Mouse (Mus musculus) hindbrain, embryonic 13.5 days (tissue): ENCODE results near the gene Cln3. TPM values are rescaled to one million over a fixed set of nuclear protein-coding genes. Genes with fewer than 3 reads are reported as not detected.
A peak's percentile ranks its signal among the peaks of the same experiment; 100 is the strongest.

Experiments
- ATAC-seq: fragments of 200-750 bp; cut with Nextera tagmentation; 2 replicates; pipeline ENCODE4 v1.8.0; 2017; ENCODE audit warnings: moderate TSS enrichment; ENCODE audit not compliant: low FRiP score
- H3K27ac ChIP-seq: fragments of 300-500 bp; sonication (generic); 2 replicates; pipeline ENCODE4 v1.5.1; 2015; ENCODE audit warnings: inconsistent platforms, mild to moderate bottlenecking, moderate library complexity
- H3K27me3 ChIP-seq: fragments of 300-500 bp; sonication (generic); 2 replicates; pipeline ENCODE4 v1.6.1; 2015; ENCODE audit warnings: mild to moderate bottlenecking, inconsistent platforms
- H3K36me3 ChIP-seq: fragments of 300-500 bp; sonication (generic); 2 replicates; pipeline ENCODE4 v1.6.1; 2015; ENCODE audit warnings: mild to moderate bottlenecking, inconsistent platforms
- H3K4me1 ChIP-seq: fragments of 300-500 bp; sonication (generic); replicated peaks from 2 replicates; pipeline ENCODE4 v1.6.1; 2015; ENCODE audit warnings: inconsistent platforms
- H3K4me2 ChIP-seq: fragments of 300-500 bp; sonication (generic); 2 replicates; pipeline ENCODE4 v1.6.1; 2015; ENCODE audit warnings: inconsistent platforms, mild to moderate bottlenecking, moderate library complexity
- H3K4me3 ChIP-seq: fragments of 300-500 bp; sonication (generic); 2 replicates; pipeline ENCODE4 v1.5.1; 2015; ENCODE audit warnings: mild to moderate bottlenecking, inconsistent platforms
- H3K9ac ChIP-seq: fragments of 300-500 bp; sonication (generic); 2 replicates; pipeline ENCODE4 v1.6.1; 2015; ENCODE audit warnings: mild to moderate bottlenecking, inconsistent platforms
- H3K9me3 ChIP-seq: fragments of 300-500 bp; sonication (generic); 2 replicates; pipeline ENCODE4 v1.6.1; 2016; ENCODE audit warnings: inconsistent platforms
- WGBS: fragments of 180-500 bp; shearing (Covaris S2); methylation state at CpG from one replicate; pipeline ENCODE4 v1.1.7; 2015; 5-methylcytosine and 5-hydroxymethylcytosine counted together
- polyA plus RNA-seq: library from polyadenylated mRNA; unstranded; fragments of >200 nt; fragmentation: Nextera tagmentation; extraction: Ambion mirVana; gene quantifications from 2 replicates; pipeline ENCODE4 v1.2.1, GENCODE M21; 2015

Cln3 gene
- polyA plus RNA-seq, 1 experiment from 2014 or later = 35.2 TPM

GRCm38 (mm10) chr7:126619559-126620275 lies 34.1 kb upstream of the Cln3 start:
- Histone ChIP-seq H3K4me3 (no peak overlapping the region), H3K4me1 (peaks cover 5% of the 10 kb centered on the region; the same call in 1 of the 2 replicates), H3K36me3 (no peaks in the 10 kb centered on the region), H3K27ac (no peak overlapping the region), H3K27me3 (peaks cover 5% of the 10 kb centered on the region; the same call in 1 of the 2 replicates), H3K4me2 (no peak overlapping the region), H3K9ac (no peak overlapping the region), H3K9me3 (no peaks in the 10 kb centered on the region)
- WGBS = 83% methylated on average over 10 of the region's 10 CpGs
- no peak for ATAC-seq

DNA sequence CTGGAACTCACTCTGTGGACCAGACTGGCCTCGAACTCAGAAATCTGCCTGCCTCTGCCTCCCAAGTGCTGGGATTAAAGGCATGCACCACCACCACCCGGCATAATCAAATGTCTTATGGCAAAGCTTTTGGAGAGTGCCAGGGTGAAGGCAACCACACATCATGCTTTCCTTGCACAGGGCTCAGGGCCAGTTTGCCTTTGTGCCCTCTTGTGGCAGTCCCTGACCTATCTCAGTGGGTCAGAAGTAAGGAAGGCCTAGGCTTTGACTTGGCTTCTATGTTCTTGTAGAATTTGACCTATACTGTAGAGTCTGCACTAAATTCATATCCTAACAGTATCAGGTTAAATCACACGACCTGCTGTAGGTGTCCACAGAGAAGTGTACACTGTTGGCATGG lies 31.1 kb upstream of the Cln3 start:
- no peak overlapping the region for H3K4me3 ChIP-seq
- H3K9me3 ChIP-seq = no peaks in the 10 kb centered on the region
- H3K4me1 ChIP-seq = no peaks in the 10 kb centered on the region
- H3K27me3 ChIP-seq = no peaks in the 10 kb centered on the region; the same call in 1 of the 2 replicates
- WGBS = 70% methylated on average over 3 of the region's 3 CpGs
- no peak for ATAC-seq
- no peak overlapping the region for H3K9ac ChIP-seq
- H3K36me3 ChIP-seq = no peaks in the 10 kb centered on the region
- H3K27ac ChIP-seq = no peak overlapping the region
- H3K4me2 ChIP-seq = no peak overlapping the region

GRCm38 (mm10) chr7:126612736-126613135 lies 27.1 kb upstream of the Cln3 start:
- ATAC-seq = no peak
- Histone ChIP-seq H3K4me2 (no peak overlapping the region), H3K27ac (no peak overlapping the region), H3K9me3 (no peaks in the 10 kb centered on the region), H3K4me3 (no peak overlapping the region), H3K4me1 (no peaks in the 10 kb centered on the region), H3K9ac (no peak overlapping the region), H3K27me3 (no peaks in the 10 kb centered on the region; the same call in 1 of the 2 replicates), H3K36me3 (no peaks in the 10 kb centered on the region)
- WGBS = 78% methylated on average over 3 of the region's 3 CpGs

GRCm38 (mm10) chr7:126607796-126608195 lies 22.2 kb upstream of the Cln3 start:
- WGBS = 85% methylated on average over 5 of the region's 5 CpGs
- no peak overlapping the region for H3K27ac ChIP-seq
- no peak overlapping the region for H3K4me3 ChIP-seq
- no peaks in the 10 kb centered on the region for H3K9me3 ChIP-seq
- H3K27me3 ChIP-seq = no peaks in the 10 kb centered on the region
- H3K4me2 ChIP-seq = no peak overlapping the region
- H3K36me3 ChIP-seq = no peaks in the 10 kb centered on the region
- ATAC-seq = no peak
- no peak overlapping the region for H3K9ac ChIP-seq
- H3K4me1 ChIP-seq = no peaks in the 10 kb centered on the region

- Histone ChIP-seq H3K36me3 (no peaks in the 10 kb centered on the region), H3K27me3 (no peaks in the 10 kb centered on the region), H3K4me1 (no peaks in the 10 kb centered on the region), H3K9ac (no peak overlapping the region), H3K27ac (no peak overlapping the region), H3K4me2 (no peak overlapping the region), H3K9me3 (no peaks in the 10 kb centered on the region), H3K4me3 (no peak overlapping the region)
- ATAC-seq = no peak
- 78% methylated on average over 3 of the region's 3 CpGs for WGBS
Observed at GRCm38 (mm10) chr7:126607064-126607463, 21.4 kb upstream of the Cln3 start.

DNA sequence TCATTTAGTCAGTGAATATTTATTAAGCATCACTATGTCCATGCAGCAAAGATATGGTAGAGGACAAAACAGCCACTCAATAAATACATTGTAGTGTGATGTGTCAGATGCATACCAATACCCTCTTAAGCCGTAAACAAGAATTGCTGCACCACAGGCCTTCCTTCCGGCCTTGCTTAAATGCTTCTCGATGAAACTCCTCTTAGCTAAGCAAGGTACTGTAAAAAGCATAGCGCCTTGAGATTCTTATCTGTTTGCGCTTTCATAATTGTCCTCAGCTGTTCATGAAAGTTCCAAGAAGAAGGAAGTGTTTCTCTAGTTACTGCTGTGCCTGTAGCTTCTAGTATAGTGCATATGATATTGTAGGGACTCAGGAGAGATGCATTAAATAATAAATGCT lies 21.0 kb upstream of the Cln3 start:
- Histone ChIP-seq H3K4me3 (no peak overlapping the region), H3K9me3 (no peaks in the 10 kb centered on the region), H3K4me1 (no peaks in the 10 kb centered on the region), H3K36me3 (no peaks in the 10 kb centered on the region), H3K27ac (no peak overlapping the region), H3K4me2 (no peak overlapping the region), H3K27me3 (no peaks in the 10 kb centered on the region), H3K9ac (no peak overlapping the region)
- no peak for ATAC-seq
- 87% methylated on average over 5 of the region's 5 CpGs for WGBS

DNA sequence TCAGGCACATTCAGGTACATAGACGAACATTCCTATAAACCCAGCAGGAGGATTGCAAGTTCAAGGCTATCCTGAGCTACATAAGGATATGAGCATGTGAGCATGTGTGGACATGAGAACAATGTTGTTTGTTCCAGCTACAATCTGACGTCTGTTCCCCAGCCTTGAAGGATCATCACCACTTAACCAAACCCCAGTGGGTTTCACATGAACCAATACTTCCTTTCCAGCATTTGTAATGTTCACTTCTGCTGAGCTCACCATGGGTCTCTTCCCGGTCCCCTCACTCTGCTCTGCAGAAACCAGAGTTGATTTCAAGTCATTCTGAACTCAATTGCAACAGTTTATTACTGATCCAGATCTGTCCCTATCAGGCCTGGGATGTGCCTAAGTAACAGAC lies 17.0 kb upstream of the Cln3 start:
- H3K9me3 ChIP-seq = no peaks in the 10 kb centered on the region
- H3K4me1 ChIP-seq = no peaks in the 10 kb centered on the region
- WGBS = 85% methylated on average over 3 of the region's 3 CpGs
- ATAC-seq = no peak
- no peak overlapping the region for H3K27ac ChIP-seq
- no peaks in the 10 kb centered on the region for H3K27me3 ChIP-seq
- H3K4me2 ChIP-seq = no peak overlapping the region
- H3K9ac ChIP-seq = no peak overlapping the region
- H3K4me3 ChIP-seq = no peak overlapping the region
- no peaks in the 10 kb centered on the region for H3K36me3 ChIP-seq

DNA sequence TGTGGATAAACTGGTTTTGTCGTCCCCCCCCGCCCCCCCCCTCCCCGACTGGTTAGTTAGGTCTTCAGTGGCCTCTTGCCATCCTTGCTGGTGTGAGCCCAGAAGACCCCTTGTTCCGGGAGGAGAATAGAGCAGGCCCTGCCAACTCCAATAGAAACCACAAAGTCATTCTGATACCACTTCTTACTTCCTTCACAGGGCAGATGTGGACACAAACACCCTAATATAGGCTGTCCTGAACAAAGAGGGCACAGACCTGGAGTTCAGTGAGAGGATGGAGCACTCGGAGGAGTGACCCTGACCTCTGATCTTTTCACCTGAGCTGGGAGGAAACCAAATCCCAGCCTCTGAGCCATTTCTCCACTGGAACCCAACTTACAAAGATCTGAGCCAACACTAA lies 16.3 kb upstream of the Cln3 start:
- H3K9me3 ChIP-seq = no peaks in the 10 kb centered on the region
- H3K36me3 ChIP-seq = no peaks in the 10 kb centered on the region
- no peaks in the 10 kb centered on the region for H3K27me3 ChIP-seq
- H3K4me2 ChIP-seq = no peak overlapping the region
- no peak for ATAC-seq
- WGBS = 46% methylated on average over 5 of the region's 5 CpGs
- H3K27ac ChIP-seq = no peak overlapping the region
- H3K4me1 ChIP-seq = no peaks in the 10 kb centered on the region
- H3K4me3 ChIP-seq = no peak overlapping the region
- no peak overlapping the region for H3K9ac ChIP-seq

DNA sequence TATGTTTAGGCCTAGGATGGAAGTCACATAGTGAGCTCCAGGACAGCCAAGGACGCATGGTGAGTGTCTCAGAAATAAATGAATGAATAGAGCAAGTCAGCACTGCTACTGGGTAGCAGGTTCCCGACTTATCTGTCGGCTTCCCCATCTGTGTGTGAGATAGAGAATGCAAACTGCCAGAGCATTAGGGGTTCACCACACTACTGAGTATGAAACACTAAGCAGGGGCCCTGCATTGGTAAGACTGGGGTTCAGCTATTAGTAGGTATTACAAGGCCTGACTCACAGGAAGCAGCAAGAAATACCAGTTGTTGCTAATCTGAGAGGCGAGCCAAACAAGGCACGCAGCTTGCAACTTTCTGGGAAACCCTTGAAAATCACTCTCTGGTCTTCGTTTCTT lies 13.3 kb upstream of the Cln3 start:
- ATAC-seq = no peak
- Histone ChIP-seq H3K9ac (no peak overlapping the region), H3K4me1 (no peaks in the 10 kb centered on the region), H3K9me3 (no peaks in the 10 kb centered on the region), H3K27me3 (0 out of 2 replicates have a peak, but pooled peaks cover 6% of the 10 kb centered on the region), H3K27ac (no peak overlapping the region), H3K36me3 (no peaks in the 10 kb centered on the region), H3K4me3 (no peak overlapping the region), H3K4me2 (no peak overlapping the region)
- WGBS = 86% methylated on average over 6 of the region's 6 CpGs

DNA sequence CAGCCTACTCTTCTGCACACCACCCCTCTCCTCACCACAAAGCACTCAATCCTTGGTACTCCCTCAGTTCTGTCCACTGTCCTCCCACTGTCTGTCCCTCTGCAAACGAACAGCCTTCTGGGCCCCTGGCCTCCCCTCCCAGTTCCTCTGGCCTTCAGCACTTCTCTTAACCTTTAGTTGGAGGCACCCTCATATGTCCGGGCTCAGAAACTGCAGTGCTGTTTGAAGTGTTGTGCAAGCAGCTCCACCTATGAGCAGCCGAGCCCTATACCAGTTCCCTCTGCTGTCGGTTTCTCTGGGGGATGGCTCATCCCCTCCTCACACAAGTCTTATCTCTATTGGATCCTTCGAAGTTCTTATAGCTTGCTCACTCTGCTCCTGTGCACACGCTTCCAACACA lies 10.8 kb upstream of the Cln3 start:
- 81% methylated on average over 6 of the region's 6 CpGs for WGBS
- H3K4me2 ChIP-seq = no peak overlapping the region
- H3K36me3 ChIP-seq = no peaks in the 10 kb centered on the region
- no peak for ATAC-seq
- H3K27me3 ChIP-seq = 0 out of 2 replicates have a peak, but pooled peaks cover 6% of the 10 kb centered on the region
- H3K9ac ChIP-seq = no peak overlapping the region
- no peak overlapping the region for H3K4me3 ChIP-seq
- no peaks in the 10 kb centered on the region for H3K4me1 ChIP-seq
- H3K27ac ChIP-seq = no peak overlapping the region
- H3K9me3 ChIP-seq = no peaks in the 10 kb centered on the region

DNA sequence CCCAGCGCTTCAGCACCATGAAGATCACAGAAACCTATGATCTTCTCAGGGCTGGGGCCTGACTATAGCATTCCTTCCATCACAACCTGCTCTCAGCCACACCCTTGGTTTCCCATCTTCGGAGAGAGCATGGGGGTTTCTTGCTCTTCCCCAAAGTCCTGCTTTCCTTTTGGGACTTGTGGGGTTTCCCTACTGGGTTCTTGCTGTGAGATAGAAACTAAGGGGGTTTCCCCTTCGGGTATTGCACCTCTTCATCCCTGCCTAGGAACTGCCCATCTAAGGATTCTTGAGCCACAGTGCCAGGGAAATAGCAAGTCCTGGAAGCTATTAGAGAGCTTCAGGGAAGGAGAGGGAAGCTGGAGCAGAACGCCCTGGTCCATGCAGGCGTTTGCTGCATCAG lies 10.3 kb upstream of the Cln3 start:
- Histone ChIP-seq H3K4me3 (no peak overlapping the region), H3K9ac (no peak overlapping the region), H3K27me3 (0 out of 2 replicates have a peak, but pooled peaks cover 6% of the 10 kb centered on the region), H3K27ac (no peak overlapping the region), H3K9me3 (no peaks in the 10 kb centered on the region), H3K36me3 (no peaks in the 10 kb centered on the region), H3K4me1 (no peaks in the 10 kb centered on the region), H3K4me2 (no peak overlapping the region)
- WGBS = 84% methylated on average over 5 of the region's 5 CpGs
- ATAC-seq = no peak

GRCm38 (mm10) chr7:126594862-126595561 lies 9.4 kb upstream of the Cln3 start, which contains the start of gene Il27:
Il27 (minus strand) TSS chr7:126594941.
- Histone ChIP-seq H3K4me3 (no peak within 1 kb of the TSS), H3K9ac (no peak within 1 kb of the TSS), H3K9me3 (no peaks in the 10 kb centered on the region), H3K4me1 (no peaks in the 10 kb centered on the region), H3K27me3 (0 out of 2 replicates have a peak, but pooled peaks cover 6% of the 10 kb centered on the region), H3K27ac (no peak within 1 kb of the TSS), H3K36me3 (no peaks in the 10 kb centered on the region), H3K4me2 (no peak within 1 kb of the TSS)
- WGBS = 84% methylated on average over 11 of the region's 11 CpGs
- ATAC-seq = no peak

- 4% methylated on average over 16 of the region's 16 CpGs for WGBS
- no peaks in the 10 kb centered on the region for H3K36me3 ChIP-seq
- peaks cover 41% of the 10 kb centered on the region for H3K27me3 ChIP-seq
- H3K4me1 ChIP-seq = peaks cover 11% of the 10 kb centered on the region
- H3K4me2 ChIP-seq = peak overlapping the region; percentile 42
- no peaks in the 10 kb centered on the region for H3K9me3 ChIP-seq
- H3K27ac ChIP-seq = no peak overlapping the region
- H3K4me3 ChIP-seq = no peak overlapping the region
- peak overlapping the region; percentile 40 for H3K9ac ChIP-seq
- ATAC-seq = no peak; the same call in 1 of the 2 replicates
Observed at GRCm38 (mm10) chr7:126587779-126588178, 2.2 kb upstream of the Cln3 start.
